Mouse (Mus musculus) megakaryocyte-erythroid progenitor cell, adult 5-6 weeks (primary cell): ENCODE measurements at regions not wholly inside any gene's neighbourhood (a gene's known extent, or its start where the extent isn't known, plus 50 kb on each side); places are given as distances from the start of the nearest gene placed in this dataset.

ENCODE experiments used
- ATAC-seq: replicated peaks from 2 replicates; pipeline ENCODE4 v1.8.0; 2016; ENCODE audit warnings: mild to moderate bottlenecking, inconsistent platforms; ENCODE audit not compliant: severe bottlenecking, poor library complexity, low FRiP score, low TSS enrichment

- ATAC-seq: no peak
These were observed 250.5 kb downstream of the Gm4791 start for GRCm38 (mm10) chr9:47249029-47249428.

GRCm38 (mm10) chr9:47251160-47251559 is 252.6 kb downstream of the Gm4791 start:
- ATAC-seq: no peak

- ATAC-seq: no peak
These were observed 255.5 kb downstream of the Gm4791 start for GRCm38 (mm10) chr9:47253836-47254657.

- ATAC-seq: no peak
These were observed 264.0 kb upstream of the Cadm1 start for GRCm38 (mm10) chr9:47265946-47266490.

GRCm38 (mm10) chr9:47276303-47277005 is 253.5 kb upstream of the Cadm1 start:
- no peak for ATAC-seq

GRCm38 (mm10) chr9:47279410-47279809 is 250.6 kb upstream of the Cadm1 start:
- ATAC-seq: no peak

- ATAC-seq: no peak
These were observed 249.8 kb upstream of the Cadm1 start for GRCm38 (mm10) chr9:47280146-47280545.

GRCm38 (mm10) chr9:47280598-47280997 is 249.4 kb upstream of the Cadm1 start:
- no peak for ATAC-seq

- ATAC-seq: no peak
These were observed 246.1 kb upstream of the Cadm1 start for GRCm38 (mm10) chr9:47283746-47284455.

- no peak for ATAC-seq
These were observed 242.8 kb upstream of the Cadm1 start for GRCm38 (mm10) chr9:47286930-47287722.

GRCm38 (mm10) chr9:47288587-47289199 is 241.3 kb upstream of the Cadm1 start:
- ATAC-seq: no peak

GRCm38 (mm10) chr9:47300633-47301032 is 229.3 kb upstream of the Cadm1 start:
- ATAC-seq: no peak

- ATAC-seq: no peak
These were observed 222.7 kb upstream of the Cadm1 start for GRCm38 (mm10) chr9:47307125-47307751.

GRCm38 (mm10) chr9:47307752-47308500 is 222.0 kb upstream of the Cadm1 start:
- ATAC-seq: no peak

- no peak for ATAC-seq
These were observed 216.5 kb upstream of the Cadm1 start for GRCm38 (mm10) chr9:47313433-47313832.

GRCm38 (mm10) chr9:47314236-47314635 is 215.7 kb upstream of the Cadm1 start:
- ATAC-seq: no peak

- no peak for ATAC-seq
These were observed 209.6 kb upstream of the Cadm1 start for GRCm38 (mm10) chr9:47320345-47320744.
